Mouse (Mus musculus) central nervous system, embryonic 11.5 days (tissue): Measurements from ENCODE around the gene Rpn1. TPM values are rescaled to one million over a fixed set of nuclear protein-coding genes. Genes with fewer than 3 reads are reported as not detected.

Experiments used
- polyA plus RNA-seq: library from polyadenylated mRNA; depleted of rRNA; stranded (reverse); fragments of >200 nt; gene quantifications from 2 replicates; pipeline ENCODE4 v1.2.3, GENCODE M21; 2012; rRNA removed

Rpn1 gene
- polyA plus RNA-seq, result 106 and 207 TPM in 2 replicates

DNA sequence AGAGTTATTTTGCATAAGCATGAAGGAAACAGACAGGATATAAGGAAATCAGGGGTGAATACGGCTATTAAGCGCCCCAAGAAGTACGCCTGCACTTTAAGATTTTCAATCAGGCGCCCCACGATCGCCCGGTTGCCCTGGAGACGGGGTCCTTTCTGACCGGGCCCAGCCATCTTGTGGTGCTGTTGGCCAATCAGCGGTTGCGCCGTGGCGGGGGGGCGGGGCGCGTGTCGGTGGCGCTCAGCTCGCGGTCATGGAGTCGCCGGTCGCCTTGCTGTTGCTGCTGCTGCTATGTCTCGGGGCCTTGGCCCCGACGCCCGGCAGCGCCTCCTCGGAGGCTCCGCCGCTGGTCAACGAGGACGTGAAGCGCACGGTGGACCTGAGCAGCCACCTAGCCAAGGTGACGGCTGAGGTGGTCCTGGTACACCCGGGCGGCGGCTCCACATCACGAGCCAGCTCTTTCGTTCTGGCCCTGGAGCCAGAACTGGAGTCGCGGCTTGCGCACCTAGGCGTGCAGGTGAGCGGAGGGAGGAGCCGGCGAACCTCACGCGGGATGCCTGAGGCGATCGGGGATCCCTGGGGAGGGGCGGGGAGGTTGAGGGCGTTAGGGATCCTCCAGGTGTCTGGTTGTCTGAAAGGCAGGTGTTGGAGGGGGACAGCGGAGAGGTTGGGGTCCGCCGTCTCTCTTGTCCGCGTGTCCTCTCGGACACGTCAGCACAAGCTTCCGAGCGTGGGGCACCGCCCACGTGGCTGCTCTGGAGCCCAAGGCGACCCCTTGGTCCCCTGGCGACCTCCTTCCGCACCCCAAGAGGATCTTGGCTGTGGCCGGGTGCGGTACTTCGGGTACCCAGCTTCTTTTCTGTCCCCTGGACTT is at the start of gene Rpn1:
Rpn1 (plus strand) TSS at position 205 of the 874 bp plus-strand sequence.

DNA sequence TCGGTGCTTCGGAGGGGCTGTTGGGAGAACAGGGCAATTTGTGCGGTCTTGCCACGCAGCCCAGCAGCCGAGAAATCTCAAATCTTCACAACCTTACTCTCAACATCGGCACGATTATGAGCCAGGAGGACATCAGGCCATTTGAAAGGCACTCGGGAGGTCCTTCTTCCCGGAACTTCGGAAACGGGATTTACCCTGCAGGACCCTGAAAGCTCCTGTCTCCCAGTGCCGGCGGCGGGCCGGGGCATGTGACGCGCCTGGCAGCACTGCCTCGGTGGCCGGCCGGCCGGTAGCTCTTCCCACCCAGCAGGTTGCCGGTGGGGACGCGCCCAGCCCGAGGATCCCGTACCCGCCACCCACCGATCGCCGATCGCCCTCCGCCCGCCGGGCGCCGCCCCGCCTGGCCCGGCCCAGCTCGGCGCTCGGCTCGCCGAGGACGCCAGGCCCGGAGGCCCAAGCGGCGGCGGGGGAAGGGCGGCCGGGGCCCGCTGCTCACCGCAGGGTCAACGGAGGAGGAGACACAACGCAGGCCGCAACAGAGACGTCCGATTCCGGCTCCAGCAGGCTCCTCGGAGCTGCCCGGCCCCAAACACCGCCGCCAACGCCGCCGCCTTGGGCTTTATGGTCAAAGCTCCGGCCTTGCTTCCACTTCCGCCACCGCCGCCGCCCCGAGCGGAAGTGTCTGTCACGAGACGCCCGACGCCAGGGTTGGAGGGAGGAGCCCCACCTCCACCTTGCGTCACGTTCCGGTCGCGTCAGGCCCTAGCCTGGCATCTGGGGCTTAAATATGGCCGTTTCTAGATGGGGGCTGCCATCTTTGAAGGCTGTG is 39.5 kb upstream of the Rpn1 start, which contains the start of gene Rab7:
Rab7 (minus strand) TSS at position 694 of the 829 bp plus-strand sequence.

Other genes starting within 250 kb of the Rpn1 start
- gene Gm45140, start 248.7 kb upstream of the Rpn1 start, polyA plus RNA-seq, result 10.2 and 33.9 TPM in 2 replicates
- gene Isy1, start 245.7 kb upstream of the Rpn1 start, polyA plus RNA-seq, result 67.5 and 130 TPM in 2 replicates
- gene Cnbp, start 233.4 kb upstream of the Rpn1 start, polyA plus RNA-seq, result 377 and 541 TPM in 2 replicates
- gene Copg1, start 196.7 kb upstream of the Rpn1 start, polyA plus RNA-seq, result 69.5 and 90.5 TPM in 2 replicates
- gene Hmces, start 170.5 kb upstream of the Rpn1 start, polyA plus RNA-seq, result 29.0 and 36.8 TPM in 2 replicates
- 179 and 180 TPM in 2 replicates for gene H1fx, start 102.8 kb upstream of the Rpn1 start, polyA plus RNA-seq
- 194 and 317 TPM in 2 replicates for gene Rab7, start 39.2 kb upstream of the Rpn1 start, polyA plus RNA-seq
- gene Gata2, start 109.4 kb downstream of the Rpn1 start, polyA plus RNA-seq, result 17.6 and 23.6 TPM in 2 replicates
- gene Dnajb8, start 137.8 kb downstream of the Rpn1 start, polyA plus RNA-seq, result not detected in 2 replicates